Mouse (Mus musculus) CH12.LX (cell line): Measurements from ENCODE around the gene Scfd2.

Experiments
- CHD1 ChIP-seq: IDR thresholded peaks from 2 replicates; pipeline ENCODE4 v1.6.1; 2012; ENCODE audit warnings: low read depth, low read length, improper control_type of control experiment, inconsistent platforms
- CHD2 ChIP-seq: IDR thresholded peaks from 2 replicates; pipeline ENCODE4 v1.6.1; 2011; ENCODE audit warnings: low read length, improper control_type of control experiment
- CTCF ChIP-seq, 2 experiments: IDR thresholded peaks in 1 of 2; conservative IDR thresholded peaks in 1 of 2; 2 replicates each; pipeline ENCODE4 v1.5.1; 2011 to 2012; ENCODE audit warnings: low read depth in 2 of 2, low read length in 2 of 2, improper control_type of control experiment in 1 of 2, inconsistent platforms in 1 of 2, mild to moderate bottlenecking in 1 of 2, moderate library complexity in 1 of 2
- JUND ChIP-seq: conservative IDR thresholded peaks from 2 replicates; pipeline ENCODE4 v1.6.1; 2011; ENCODE audit warnings: low read depth, low read length, improper control_type of control experiment
- KAT2A ChIP-seq: IDR thresholded peaks from 2 replicates; pipeline ENCODE4 v1.6.1; 2012; ENCODE audit warnings: low read length, improper control_type of control experiment, inconsistent platforms; ENCODE audit not compliant: insufficient replicate concordance
- MAX ChIP-seq: IDR thresholded peaks from 2 replicates; pipeline ENCODE4 v1.6.1; 2011; ENCODE audit warnings: low read length, improper control_type of control experiment
- MEF2A ChIP-seq: IDR thresholded peaks from 2 replicates; pipeline ENCODE4 v1.6.1; 2014; ENCODE audit warnings: low read depth, mild to moderate bottlenecking, inconsistent platforms, low read length, improper control_type of control experiment, borderline replicate concordance
- NRF1 ChIP-seq: IDR thresholded peaks from 2 replicates; pipeline ENCODE4 v1.6.1; 2014; ENCODE audit warnings: low read depth, mild to moderate bottlenecking, inconsistent platforms, low read length, improper control_type of control experiment, moderate library complexity
- POLR2AphosphoS2 ChIP-seq: IDR thresholded peaks from 2 replicates; pipeline ENCODE4 v1.6.1; 2011; ENCODE audit warnings: low read depth, low read length, improper control_type of control experiment
- UBTF ChIP-seq: IDR thresholded peaks from 2 replicates; pipeline ENCODE4 v1.6.1; 2012; ENCODE audit warnings: low read depth, mild to moderate bottlenecking, inconsistent platforms, low read length, improper control_type of control experiment, moderate library complexity
- USF1 ChIP-seq: IDR thresholded peaks from 2 replicates; pipeline ENCODE4 v1.6.1; 2014; ENCODE audit warnings: low read depth, mild to moderate bottlenecking, inconsistent platforms, low read length, improper control_type of control experiment
- ZC3H11A ChIP-seq: IDR thresholded peaks from 2 replicates; pipeline ENCODE4 v1.6.1; 2012; ENCODE audit warnings: low read depth, mild to moderate bottlenecking, inconsistent platforms, low read length, improper control_type of control experiment
- ZNF384 ChIP-seq: IDR thresholded peaks from 2 replicates; pipeline ENCODE4 v1.6.1; 2012; ENCODE audit warnings: low read depth, low read length, improper control_type of control experiment, inconsistent platforms

DNA sequence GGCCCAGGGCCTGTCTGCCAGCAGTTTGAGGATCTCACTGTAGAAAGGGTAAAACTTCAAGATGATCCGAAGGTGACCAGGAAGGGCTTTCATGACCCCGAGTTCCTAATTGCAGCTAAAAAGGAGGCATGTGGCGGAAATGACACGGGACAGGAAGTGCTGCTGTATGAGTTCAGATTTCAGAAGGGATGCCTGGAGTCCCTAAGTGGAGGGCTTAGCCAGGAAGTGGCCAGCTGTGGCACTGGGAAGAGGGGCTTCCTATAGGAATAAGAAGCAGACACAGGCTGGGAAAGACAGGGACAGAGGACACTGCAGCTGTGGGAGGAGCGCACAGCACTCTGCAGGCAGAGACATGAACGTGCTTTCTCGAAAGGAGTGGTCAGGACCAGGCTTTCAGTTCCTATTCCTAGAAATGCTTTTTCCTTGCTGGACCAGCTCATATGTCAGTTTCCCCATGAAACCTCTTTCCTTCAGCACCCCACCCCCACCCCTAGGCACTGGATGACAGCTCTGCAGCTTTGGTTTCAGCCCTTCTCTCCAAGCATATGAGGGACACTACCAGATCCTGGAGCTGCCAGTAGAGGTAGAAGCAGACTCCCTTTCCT is 277.7 kb downstream of the Scfd2 start:
- TF ChIP-seq NRF1 = no peak
- TF ChIP-seq UBTF = no peak
- TF ChIP-seq CTCF (conservative IDR thresholded peaks at IDR 0.05 in 1 of 2, IDR thresholded peaks at IDR 0.05 in 1 of 2; ENCODE audit: low read depth in 2 of 2, low read length in 2 of 2) = no peak
- no peak for TF ChIP-seq ZNF384
- no peak for TF ChIP-seq ZC3H11A
- no peak for TF ChIP-seq KAT2A
- TF ChIP-seq CHD2 = no peak
- no peak for TF ChIP-seq CHD1
- TF ChIP-seq POLR2AphosphoS2 = no peak
- TF ChIP-seq MEF2A = no peak
- no peak for TF ChIP-seq MAX
- TF ChIP-seq JUND = no peak
- TF ChIP-seq USF1 = no peak
